Mouse (Mus musculus) limb, embryonic 13.5 days (tissue): ENCODE data around the gene Sulf2. TPM values are rescaled to one million over a fixed set of nuclear protein-coding genes. Genes with fewer than 3 reads are reported as not detected.

Experiments used
- ATAC-seq: fragments of 200-750 bp; cut with Nextera tagmentation; 2 replicates; pipeline ENCODE4 v1.8.0; 2017; ENCODE audit warnings: low read depth, moderate number of reproducible peaks, moderate TSS enrichment; ENCODE audit not compliant: low FRiP score
- H3K27ac ChIP-seq: fragments of 300-500 bp; sonication (generic); 2 replicates; pipeline ENCODE4 v1.5.1; 2015; ENCODE audit warnings: inconsistent platforms, mild to moderate bottlenecking, moderate library complexity
- H3K27me3 ChIP-seq: fragments of 300-500 bp; sonication (generic); 2 replicates; pipeline ENCODE4 v1.6.1; 2015; ENCODE audit warnings: mild to moderate bottlenecking, inconsistent platforms
- H3K36me3 ChIP-seq: fragments of 300-500 bp; sonication (generic); 2 replicates; pipeline ENCODE4 v1.6.1; 2015; ENCODE audit warnings: inconsistent platforms, mild to moderate bottlenecking, moderate library complexity
- H3K4me1 ChIP-seq: fragments of 300-500 bp; sonication (generic); 2 replicates; pipeline ENCODE4 v1.6.1; 2015; ENCODE audit warnings: inconsistent platforms
- H3K4me2 ChIP-seq: fragments of 300-500 bp; sonication (generic); replicated peaks from 2 replicates; pipeline ENCODE4 v1.6.1; 2015; ENCODE audit warnings: inconsistent platforms, mild to moderate bottlenecking, moderate library complexity
- H3K4me3 ChIP-seq: fragments of 300-500 bp; sonication (generic); 2 replicates; pipeline ENCODE4 v1.5.1; 2015; ENCODE audit warnings: moderate library complexity, mild to moderate bottlenecking, inconsistent platforms
- H3K9ac ChIP-seq: fragments of 300-500 bp; sonication (generic); 2 replicates; pipeline ENCODE4 v1.6.1; 2015; ENCODE audit warnings: mild to moderate bottlenecking, inconsistent platforms
- H3K9me3 ChIP-seq: fragments of 300-500 bp; sonication (generic); 2 replicates; pipeline ENCODE4 v1.6.1; 2016; ENCODE audit warnings: inconsistent platforms
- WGBS: fragments of 180-500 bp; shearing (Covaris S2); methylation state at CpG from one replicate; pipeline ENCODE4 v1.1.7; 2015; 5-methylcytosine and 5-hydroxymethylcytosine counted together
- polyA plus RNA-seq: library from polyadenylated mRNA; unstranded; fragments of >200 nt; fragmentation: Nextera tagmentation; extraction: Ambion mirVana; gene quantifications from 2 replicates; pipeline ENCODE4 v1.2.1, GENCODE M21; 2015

Sulf2 gene
- polyA plus RNA-seq, 1 experiment from 2014 or later, result 181 TPM

DNA sequence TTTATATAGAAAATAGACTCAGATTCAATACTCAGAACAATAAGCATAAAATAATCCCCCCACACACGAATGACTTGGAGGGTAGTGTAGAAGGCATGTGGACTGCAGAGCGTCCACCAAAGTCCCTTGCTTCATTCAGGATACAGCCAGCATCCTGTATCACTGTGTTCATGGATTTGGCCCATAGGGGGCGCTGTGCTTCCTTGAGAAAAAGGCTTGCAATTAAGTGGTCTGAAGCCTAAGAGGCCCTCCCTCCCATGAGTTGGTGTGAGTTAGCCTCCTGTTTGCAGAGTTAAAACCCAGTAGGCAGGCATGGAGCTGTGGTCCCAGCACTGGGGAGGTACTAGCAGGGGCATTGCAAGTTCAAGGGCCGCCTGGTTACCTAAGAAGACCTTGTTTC, 47.1 kb downstream of the Sulf2 start:
- H3K4me3 ChIP-seq, result no peak overlapping the region
- H3K9me3 ChIP-seq, result no peaks in the 10 kb centered on the region
- no peak overlapping the region for H3K4me2 ChIP-seq
- H3K27me3 ChIP-seq, result no peaks in the 10 kb centered on the region
- peaks cover 34% of the 10 kb centered on the region for H3K4me1 ChIP-seq
- 18% methylated on average over 4 of the region's 4 CpGs for WGBS
- no peak overlapping the region for H3K27ac ChIP-seq
- H3K9ac ChIP-seq, result no peak overlapping the region
- H3K36me3 ChIP-seq, result peaks cover 79% of the 10 kb centered on the region
- ATAC-seq, result no peak

DNA sequence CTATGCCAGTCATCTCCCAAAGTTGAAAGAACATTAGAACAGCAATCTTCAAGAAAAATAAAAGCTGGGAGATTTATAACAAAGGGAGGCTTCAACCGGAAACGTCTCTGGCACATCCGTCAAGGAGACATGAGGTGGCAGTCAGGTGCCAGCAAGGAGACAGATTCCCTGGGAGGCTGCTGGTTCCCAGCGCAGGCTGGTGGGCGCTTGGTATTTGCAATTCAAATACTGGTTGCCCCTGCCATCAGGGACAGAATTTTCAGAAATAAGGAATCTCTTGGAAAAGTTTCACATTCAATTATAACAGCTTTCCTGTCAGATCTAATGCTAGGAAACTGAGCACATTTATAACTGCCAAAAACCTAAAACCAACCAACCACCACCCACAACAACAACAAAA, 47.6 kb downstream of the Sulf2 start:
- Histone ChIP-seq H3K4me3 (no peak overlapping the region), H3K9ac (no peak overlapping the region), H3K27me3 (no peaks in the 10 kb centered on the region), H3K4me2 (no peak overlapping the region), H3K27ac (no peak overlapping the region), H3K36me3 (peaks cover 79% of the 10 kb centered on the region), H3K9me3 (no peaks in the 10 kb centered on the region), H3K4me1 (peaks cover 36% of the 10 kb centered on the region)
- no peak for ATAC-seq
- WGBS, result 88% methylated on average over 5 of the region's 5 CpGs

DNA sequence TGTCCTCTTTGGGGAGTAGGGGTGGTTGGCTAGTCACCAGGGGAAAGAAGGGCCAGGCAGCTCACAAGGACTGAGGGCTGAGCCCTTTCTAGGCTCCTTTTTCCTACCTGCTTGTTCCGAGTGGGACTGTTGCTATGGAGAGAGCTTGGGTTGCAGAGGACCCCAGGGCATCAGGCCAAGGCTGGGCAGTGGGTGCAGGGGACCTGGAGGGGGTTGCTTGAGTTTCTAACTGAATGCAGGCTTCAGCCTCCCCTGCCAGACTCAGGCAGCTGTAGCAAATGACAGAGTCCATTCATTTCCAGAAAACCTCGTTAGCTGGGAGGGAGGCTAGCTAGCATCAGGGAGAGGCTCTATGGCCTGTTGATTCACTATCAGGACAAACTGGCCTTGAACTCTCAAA, 48.8 kb downstream of the Sulf2 start:
- Histone ChIP-seq H3K27me3 (no peaks in the 10 kb centered on the region), H3K4me3 (no peak overlapping the region), H3K9ac (0 out of 2 replicates have a peak overlapping the region, but pooled peaks have one; percentile 19), H3K27ac (peak overlapping the region; percentile 48; the same call in 1 of the 2 replicates), H3K4me1 (peaks cover 34% of the 10 kb centered on the region), H3K36me3 (peaks cover 78% of the 10 kb centered on the region), H3K9me3 (no peaks in the 10 kb centered on the region), H3K4me2 (no peak overlapping the region)
- WGBS, result 62% methylated on average over 2 of the region's 2 CpGs
- no peak for ATAC-seq

DNA sequence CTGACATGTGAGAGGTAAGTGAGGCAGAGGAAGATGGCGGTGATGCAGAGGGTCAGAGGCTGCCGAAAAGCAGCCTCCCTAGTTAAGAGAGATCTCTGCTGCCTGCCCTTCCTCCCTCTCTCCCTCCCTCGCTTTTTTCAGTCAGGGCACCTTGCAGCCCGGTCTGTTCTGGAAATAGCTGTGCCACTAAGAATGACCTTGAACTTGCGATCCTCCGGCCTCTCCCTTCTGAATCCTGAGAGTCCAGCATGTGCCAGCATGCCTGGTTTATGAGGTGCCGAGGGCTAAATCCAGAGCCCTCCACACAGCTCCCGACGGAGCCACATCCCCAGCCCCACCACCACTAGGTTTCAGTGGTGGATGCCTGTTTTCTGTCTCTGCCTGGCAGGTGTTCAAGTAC, 49.6 kb downstream of the Sulf2 start:
- Histone ChIP-seq H3K4me3 (no peak overlapping the region), H3K4me1 (peaks cover 34% of the 10 kb centered on the region), H3K9me3 (no peaks in the 10 kb centered on the region), H3K27me3 (no peaks in the 10 kb centered on the region), H3K27ac (peak overlapping the region; percentile 44; the same call in 1 of the 2 replicates), H3K36me3 (peaks cover 73% of the 10 kb centered on the region), H3K9ac (no peak overlapping the region), H3K4me2 (no peak overlapping the region)
- ATAC-seq, result no peak
- 64% methylated on average over 9 of the region's 9 CpGs for WGBS

DNA sequence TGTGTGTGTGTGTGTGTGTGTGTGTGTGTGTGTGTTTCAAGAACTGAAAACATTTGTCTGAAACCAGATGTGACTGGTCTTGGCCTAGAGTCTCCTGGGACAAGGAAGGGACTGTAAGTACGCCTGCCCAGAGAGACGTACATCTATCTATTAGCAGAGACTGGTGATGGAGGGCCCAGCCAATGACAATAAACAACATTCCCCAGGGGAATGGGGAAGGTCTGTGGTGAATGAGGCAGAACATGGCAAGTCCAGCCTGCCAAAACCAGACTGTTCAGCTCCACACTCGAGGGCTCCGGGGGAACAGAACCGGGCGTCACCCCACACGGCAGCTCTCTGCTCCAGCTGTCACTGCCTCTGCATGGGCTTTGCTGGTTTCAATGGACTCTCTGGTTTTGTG, 52.6 kb downstream of the Sulf2 start:
- peaks cover 82% of the 10 kb centered on the region for H3K36me3 ChIP-seq
- H3K9ac ChIP-seq, result no peak overlapping the region
- WGBS, result 64% methylated on average over 7 of the region's 7 CpGs

DNA sequence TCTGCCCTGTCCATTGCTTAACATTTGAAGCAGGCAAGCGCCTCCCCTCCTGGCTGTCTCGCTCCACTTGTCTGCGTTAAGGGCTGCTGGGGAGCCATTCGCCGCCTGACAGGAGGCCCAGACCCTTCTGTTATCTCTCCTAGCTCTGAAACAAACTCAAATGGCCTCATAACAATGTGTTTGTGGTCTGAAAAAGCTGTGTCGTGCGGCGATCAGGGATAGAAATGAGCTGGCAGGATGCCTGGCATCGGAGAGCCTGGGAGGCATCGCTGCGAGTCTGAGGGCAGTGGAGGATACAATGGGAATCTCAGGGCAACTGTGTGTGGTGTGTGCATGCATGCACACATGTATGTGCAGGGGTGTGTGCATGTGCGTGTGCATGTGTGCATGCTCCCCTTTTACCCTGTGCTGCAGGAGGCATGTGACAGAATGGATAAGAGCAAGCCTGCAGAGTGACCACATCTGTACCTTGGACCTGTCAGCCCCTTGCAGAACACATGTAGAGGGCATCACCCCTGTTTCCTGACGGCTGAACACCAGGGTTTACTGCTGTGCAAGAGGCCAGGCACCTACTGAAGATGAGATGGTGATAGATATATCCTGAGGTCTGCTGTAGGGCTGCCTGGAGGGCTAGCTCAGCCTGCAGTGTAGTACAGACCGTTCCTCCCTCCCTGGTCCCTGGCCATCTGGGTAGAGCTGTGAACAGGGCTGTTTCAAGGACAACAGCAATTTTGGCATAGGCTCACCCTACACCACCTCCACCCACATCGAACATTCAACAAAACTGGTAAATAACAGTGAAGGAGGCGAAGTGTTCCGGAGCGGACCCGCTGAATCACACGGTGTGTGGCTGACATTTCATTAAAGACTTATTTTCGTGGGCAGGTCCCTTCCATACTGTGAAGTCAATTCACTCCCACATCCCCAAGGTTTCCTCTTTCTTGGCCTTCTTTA, 54.9 kb downstream of the Sulf2 start:
- Histone ChIP-seq H3K27me3 (no peaks in the 10 kb centered on the region), H3K4me3 (no peak overlapping the region), H3K9ac (no peak overlapping the region), H3K36me3 (peaks cover 84% of the 10 kb centered on the region), H3K9me3 (no peaks in the 10 kb centered on the region), H3K4me1 (peaks cover 21% of the 10 kb centered on the region; the same call in 1 of the 2 replicates), H3K27ac (no peak overlapping the region), H3K4me2 (no peak overlapping the region)
- WGBS, result 89% methylated on average over 21 of the region's 21 CpGs
- ATAC-seq, result no peak

More for the DNA sequence above, 52.6 kb downstream of the Sulf2 start:
- Histone ChIP-seq H3K9me3 (no peaks in the 10 kb centered on the region), H3K4me3 (no peak overlapping the region), H3K4me2 (no peak overlapping the region), H3K4me1 (peaks cover 32% of the 10 kb centered on the region), H3K27me3 (no peaks in the 10 kb centered on the region), H3K27ac (no peak overlapping the region)
- ATAC-seq, result no peak

DNA sequence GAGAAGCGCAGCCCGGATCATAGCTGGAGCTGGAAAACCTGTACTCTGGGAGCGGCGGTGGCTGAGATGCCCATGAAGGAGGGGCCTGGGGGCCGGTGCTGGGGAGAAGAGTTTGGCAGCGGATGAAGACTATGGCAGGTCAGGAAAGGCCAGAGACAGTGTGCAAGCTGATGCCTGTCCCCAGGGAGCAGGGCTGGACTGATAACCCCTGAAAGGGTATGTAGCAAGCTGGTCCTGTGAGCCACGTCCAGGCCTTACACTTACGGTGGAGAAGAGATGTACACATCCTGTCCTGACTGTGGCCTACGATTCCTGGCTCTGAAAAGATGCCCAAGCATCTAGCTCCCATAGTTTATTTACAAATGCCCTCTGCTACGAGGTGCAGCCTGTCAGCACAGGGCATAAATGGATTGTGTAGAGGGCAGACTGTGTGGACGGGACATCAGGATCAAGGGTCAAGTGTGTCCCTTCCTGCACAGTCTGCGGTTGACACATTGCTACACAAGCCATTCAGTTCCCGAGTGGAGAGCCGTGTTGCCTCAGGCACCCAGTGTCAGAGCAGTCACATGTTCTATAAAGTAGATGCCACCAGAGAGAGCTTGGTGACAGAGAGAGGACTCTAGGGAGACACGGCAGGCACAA, 57.0 kb downstream of the Sulf2 start:
- ATAC-seq, result no peak
- peaks cover 14% of the 10 kb centered on the region; the same call in 1 of the 2 replicates for H3K4me1 ChIP-seq
- no peak overlapping the region for H3K9ac ChIP-seq
- no peaks in the 10 kb centered on the region for H3K27me3 ChIP-seq
- H3K36me3 ChIP-seq, result peaks cover 88% of the 10 kb centered on the region
- H3K4me3 ChIP-seq, result no peak overlapping the region
- no peaks in the 10 kb centered on the region for H3K9me3 ChIP-seq
- no peak overlapping the region for H3K27ac ChIP-seq
- H3K4me2 ChIP-seq, result no peak overlapping the region
- WGBS, result 86% methylated on average over 15 of the region's 15 CpGs

DNA sequence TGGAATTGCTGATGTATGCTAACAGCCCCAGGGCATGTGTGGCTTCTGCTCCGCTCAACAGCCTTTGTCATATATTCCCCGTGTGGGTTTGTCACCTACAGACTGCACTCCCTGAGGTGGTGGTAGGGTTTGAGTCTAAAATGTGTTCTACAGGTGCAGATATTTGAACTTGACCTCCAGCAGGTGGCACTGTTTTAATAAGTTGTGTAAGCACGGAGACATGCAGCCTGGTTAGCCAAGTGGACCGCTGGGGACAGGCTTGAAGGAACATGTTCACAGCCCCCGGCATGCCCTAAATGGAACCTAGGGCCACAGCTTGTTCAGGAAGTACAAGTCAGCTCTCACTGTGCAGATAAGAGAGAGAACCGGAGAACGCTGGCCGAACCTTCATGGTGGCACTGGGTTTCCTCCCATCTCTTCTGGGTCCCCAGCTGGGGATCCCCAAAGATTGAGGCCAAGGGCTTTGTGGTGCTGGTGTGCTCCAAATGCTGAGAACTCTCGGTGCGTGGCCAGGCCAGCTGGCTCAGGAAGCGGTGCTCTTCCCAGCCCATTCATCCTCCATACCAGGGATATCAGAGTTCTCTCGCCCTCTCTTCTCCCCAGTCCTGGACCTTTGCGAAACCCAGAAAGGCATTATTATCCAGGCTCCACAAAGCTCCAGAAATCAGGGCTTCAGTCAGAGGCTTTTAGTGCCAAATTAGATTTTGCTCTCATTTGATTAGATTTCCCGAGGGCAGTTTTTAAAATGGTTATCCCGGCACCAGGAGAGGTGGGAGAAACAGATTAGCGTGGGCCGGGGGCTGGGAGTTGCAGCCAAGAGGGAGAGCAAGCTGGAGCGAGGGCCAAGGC, 57.8 kb downstream of the Sulf2 start:
- Histone ChIP-seq H3K27me3 (no peaks in the 10 kb centered on the region), H3K4me3 (no peak overlapping the region), H3K36me3 (peaks cover 88% of the 10 kb centered on the region), H3K27ac (no peak overlapping the region; the same call in 1 of the 2 replicates), H3K4me1 (peaks cover 11% of the 10 kb centered on the region; the same call in 1 of the 2 replicates), H3K9ac (no peak overlapping the region), H3K9me3 (no peaks in the 10 kb centered on the region), H3K4me2 (no peak overlapping the region)
- 77% methylated on average over 18 of the region's 18 CpGs for WGBS
- no peak for ATAC-seq

DNA sequence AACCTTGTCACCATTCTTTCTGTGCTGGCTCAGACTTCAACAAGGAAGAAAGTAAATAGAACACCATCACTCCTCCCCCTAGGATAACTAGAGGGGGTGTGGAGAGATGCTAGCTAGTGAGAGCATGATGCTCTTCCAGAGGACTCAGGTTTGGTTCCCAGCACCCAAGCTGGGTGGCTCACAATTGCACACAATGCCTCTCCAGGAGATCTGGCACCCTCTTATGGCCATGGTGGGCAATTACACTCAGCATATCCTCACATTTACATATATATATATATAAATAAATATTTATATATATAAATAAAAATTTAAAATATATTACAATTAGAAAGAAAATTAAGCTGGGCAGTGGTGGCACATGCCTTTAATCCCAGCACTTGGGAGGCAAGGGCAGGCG, 58.6 kb downstream of the Sulf2 start:
- ATAC-seq, result no peak
- peaks cover 89% of the 10 kb centered on the region for H3K36me3 ChIP-seq
- WGBS, result 97% methylated on average over 1 of the region's 1 CpGs

DNA sequence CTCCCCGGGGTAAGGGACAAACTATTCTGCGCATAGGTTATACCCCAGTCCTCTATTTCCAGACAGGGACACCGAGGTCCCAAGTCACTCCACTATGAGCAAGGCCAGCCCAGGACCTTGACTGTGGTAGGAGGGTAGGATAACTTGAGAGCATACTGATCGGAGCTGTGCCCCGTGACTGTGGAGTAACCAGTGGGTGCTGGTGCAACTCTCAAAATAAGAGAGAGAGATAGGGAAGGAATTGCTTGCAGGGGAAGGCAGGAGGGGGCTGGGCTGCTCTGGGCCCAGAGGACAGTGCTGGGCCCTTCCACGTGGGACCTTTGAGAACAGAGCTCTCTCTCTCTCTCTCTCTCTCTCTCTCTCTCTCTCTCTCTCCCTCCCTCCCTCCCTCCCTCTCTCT, 59.2 kb downstream of the Sulf2 start:
- H3K9ac ChIP-seq, result no peak overlapping the region
- peaks cover 91% of the 10 kb centered on the region for H3K36me3 ChIP-seq
- peaks cover 11% of the 10 kb centered on the region; the same call in 1 of the 2 replicates for H3K4me1 ChIP-seq
- no peak overlapping the region for H3K4me3 ChIP-seq
- ATAC-seq, result no peak
- no peaks in the 10 kb centered on the region for H3K9me3 ChIP-seq
- H3K27me3 ChIP-seq, result no peaks in the 10 kb centered on the region
- no peak overlapping the region for H3K27ac ChIP-seq
- 93% methylated on average over 5 of the region's 6 CpGs for whole genome bisulfite sequencing
- H3K4me2 ChIP-seq, result no peak overlapping the region

More for the DNA sequence above, 58.6 kb downstream of the Sulf2 start:
- H3K4me2 ChIP-seq, result no peak overlapping the region
- no peak overlapping the region for H3K9ac ChIP-seq
- no peak overlapping the region for H3K4me3 ChIP-seq
- peaks cover 11% of the 10 kb centered on the region; the same call in 1 of the 2 replicates for H3K4me1 ChIP-seq
- H3K27me3 ChIP-seq, result no peaks in the 10 kb centered on the region
- H3K9me3 ChIP-seq, result no peaks in the 10 kb centered on the region
- no peak overlapping the region for H3K27ac ChIP-seq

DNA sequence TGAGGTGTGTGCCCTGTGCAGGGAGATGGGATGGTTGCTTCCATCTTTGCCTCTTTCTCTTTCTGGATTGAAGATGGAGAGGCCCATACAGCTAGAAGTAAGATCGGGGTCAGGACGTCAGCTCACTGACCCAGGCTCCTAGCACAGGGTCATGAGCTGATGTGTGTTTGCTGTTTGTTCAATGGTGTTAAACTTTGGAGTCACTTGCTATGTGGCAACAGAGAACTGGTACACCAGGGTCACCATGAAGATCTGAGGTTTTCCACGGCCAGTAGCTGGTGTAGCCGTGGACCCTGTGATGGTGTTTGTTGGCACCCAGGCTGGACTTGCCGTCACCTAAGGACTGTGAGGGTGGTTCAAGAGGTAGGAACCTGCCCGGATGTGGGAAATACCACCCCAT, 63.1 kb downstream of the Sulf2 start:
- H3K27ac ChIP-seq, result no peak overlapping the region
- no peak overlapping the region for H3K9ac ChIP-seq
- H3K4me1 ChIP-seq, result peaks cover 12% of the 10 kb centered on the region
- no peak for ATAC-seq
- H3K36me3 ChIP-seq, result peaks cover 92% of the 10 kb centered on the region
- no peaks in the 10 kb centered on the region for H3K27me3 ChIP-seq
- WGBS, result 90% methylated on average over 6 of the region's 6 CpGs
- no peak overlapping the region for H3K4me2 ChIP-seq
- H3K4me3 ChIP-seq, result no peak overlapping the region
- no peaks in the 10 kb centered on the region for H3K9me3 ChIP-seq
